Mouse (Mus musculus) kidney, embryonic 15.5 days (tissue): ENCODE measurements around the gene Smoc2. TPM values are rescaled to one million over a fixed set of nuclear protein-coding genes. Genes with fewer than 3 reads are reported as not detected.

Experiments used
- ATAC-seq: fragments of 200-750 bp; cut with Nextera tagmentation; replicated peaks from 2 replicates; pipeline ENCODE4 v1.8.0; 2017; ENCODE audit warnings: moderate TSS enrichment; ENCODE audit not compliant: low FRiP score
- H3K27ac ChIP-seq: fragments of 300-500 bp; sonication (generic); 2 replicates; pipeline ENCODE4 v1.5.1; 2015; ENCODE audit warnings: mild to moderate bottlenecking, inconsistent platforms
- H3K27me3 ChIP-seq: fragments of 300-500 bp; sonication (generic); 2 replicates; pipeline ENCODE4 v1.6.1; 2015; ENCODE audit warnings: inconsistent platforms
- H3K36me3 ChIP-seq: fragments of 300-500 bp; sonication (generic); 2 replicates; pipeline ENCODE4 v1.6.1; 2015; ENCODE audit warnings: inconsistent platforms
- H3K4me1 ChIP-seq: fragments of 300-500 bp; sonication (generic); 2 replicates; pipeline ENCODE4 v1.6.1; 2015; ENCODE audit warnings: inconsistent platforms
- H3K4me2 ChIP-seq: fragments of 300-500 bp; sonication (generic); 2 replicates; pipeline ENCODE4 v1.6.1; 2015; ENCODE audit warnings: moderate library complexity, mild to moderate bottlenecking, inconsistent platforms
- H3K4me3 ChIP-seq: fragments of 300-500 bp; sonication (generic); replicated peaks from 2 replicates; pipeline ENCODE4 v1.5.1; 2015; ENCODE audit warnings: mild to moderate bottlenecking, inconsistent platforms
- H3K9ac ChIP-seq: fragments of 300-500 bp; sonication (generic); 2 replicates; pipeline ENCODE4 v1.6.1; 2015; ENCODE audit warnings: mild to moderate bottlenecking, inconsistent platforms
- H3K9me3 ChIP-seq: fragments of 300-500 bp; sonication (generic); replicated peaks from 2 replicates; pipeline ENCODE4 v1.6.1; 2016; ENCODE audit warnings: inconsistent platforms
- WGBS: fragments of 180-500 bp; shearing (Covaris S2); methylation state at CpG from one replicate; pipeline ENCODE4 v1.1.7; 2015; ENCODE audit warnings: mixed read lengths; 5-methylcytosine and 5-hydroxymethylcytosine counted together
- polyA plus RNA-seq: library from polyadenylated mRNA; unstranded; fragments of >200 nt; fragmentation: Nextera tagmentation; extraction: Ambion mirVana; gene quantifications from 2 replicates; pipeline ENCODE4 v1.2.1, GENCODE M21; 2015

Gene Smoc2
- polyA plus RNA-seq, 1 experiment from 2014 or later = 89.7 TPM

DNA sequence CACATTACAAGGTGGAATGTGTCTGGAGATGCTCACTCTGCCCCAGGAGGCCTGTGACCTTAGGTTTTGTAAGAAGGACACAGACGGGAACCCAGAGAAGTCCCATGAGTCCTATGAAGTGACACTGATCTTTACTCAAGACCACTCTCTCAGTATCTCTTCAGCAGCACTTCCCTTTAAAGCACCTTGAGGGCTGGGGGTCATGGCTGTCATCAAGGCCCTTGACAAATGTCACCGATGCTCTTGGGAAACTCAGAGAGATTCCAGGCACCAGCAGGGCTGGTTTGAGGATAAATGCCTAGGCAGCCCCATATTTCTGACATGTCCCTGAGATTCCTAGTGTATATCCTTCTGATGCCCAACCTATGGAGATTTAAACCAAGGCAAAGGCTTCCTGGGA, 113.1 kb downstream of the Smoc2 start:
- 60% methylated on average over 2 of the region's 2 CpGs for WGBS
- H3K27me3 ChIP-seq = no peaks in the 10 kb centered on the region
- no peak for ATAC-seq

GRCm38 (mm10) chr17:14394861-14395260, 115.6 kb downstream of the Smoc2 start:
- Histone ChIP-seq H3K4me2 (no peak overlapping the region), H3K27me3 (no peaks in the 10 kb centered on the region), H3K9me3 (no peaks in the 10 kb centered on the region), H3K9ac (no peak overlapping the region), H3K36me3 (no peaks in the 10 kb centered on the region), H3K4me3 (no peak overlapping the region), H3K4me1 (peaks cover 13% of the 10 kb centered on the region; the same call in 1 of the 2 replicates), H3K27ac (no peak overlapping the region)
- ATAC-seq = no peak
- 53% methylated on average over 5 of the region's 5 CpGs for WGBS

More for the DNA sequence above, 113.1 kb downstream of the Smoc2 start:
- Histone ChIP-seq H3K4me1 (peaks cover 13% of the 10 kb centered on the region; the same call in 1 of the 2 replicates), H3K27ac (no peak overlapping the region), H3K36me3 (no peaks in the 10 kb centered on the region), H3K4me3 (no peak overlapping the region), H3K9me3 (no peaks in the 10 kb centered on the region), H3K9ac (no peak overlapping the region), H3K4me2 (no peak overlapping the region)

DNA sequence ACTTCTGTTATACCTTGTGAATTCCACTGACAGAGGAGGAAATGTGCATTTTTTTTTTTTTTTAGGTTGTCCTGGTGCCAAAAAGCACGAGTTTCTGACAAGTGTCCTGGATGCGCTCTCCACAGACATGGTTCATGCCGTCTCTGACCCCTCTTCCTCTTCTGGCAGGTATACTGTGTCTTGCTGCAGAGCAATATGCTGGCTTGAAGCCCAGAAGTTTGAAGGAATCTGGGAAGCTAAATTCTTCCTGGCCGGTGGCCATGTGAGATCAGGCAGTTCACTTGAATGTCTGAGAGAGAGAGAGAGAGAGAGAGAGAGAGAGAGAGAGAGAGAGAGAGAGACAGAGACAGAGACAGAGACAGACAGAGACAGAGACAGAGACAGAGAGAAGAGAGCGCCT, 118.2 kb downstream of the Smoc2 start:
- ATAC-seq = 0 out of 2 replicates have a peak, but pooled peaks have one; percentile 34
- no peak overlapping the region for H3K27ac ChIP-seq
- 50% methylated on average over 5 of the region's 5 CpGs for WGBS
- H3K4me1 ChIP-seq = peaks cover 13% of the 10 kb centered on the region; the same call in 1 of the 2 replicates
- no peak overlapping the region for H3K4me3 ChIP-seq
- no peaks in the 10 kb centered on the region for H3K36me3 ChIP-seq
- no peak overlapping the region for H3K9ac ChIP-seq
- no peaks in the 10 kb centered on the region for H3K9me3 ChIP-seq
- H3K27me3 ChIP-seq = no peaks in the 10 kb centered on the region
- H3K4me2 ChIP-seq = no peak overlapping the region

DNA sequence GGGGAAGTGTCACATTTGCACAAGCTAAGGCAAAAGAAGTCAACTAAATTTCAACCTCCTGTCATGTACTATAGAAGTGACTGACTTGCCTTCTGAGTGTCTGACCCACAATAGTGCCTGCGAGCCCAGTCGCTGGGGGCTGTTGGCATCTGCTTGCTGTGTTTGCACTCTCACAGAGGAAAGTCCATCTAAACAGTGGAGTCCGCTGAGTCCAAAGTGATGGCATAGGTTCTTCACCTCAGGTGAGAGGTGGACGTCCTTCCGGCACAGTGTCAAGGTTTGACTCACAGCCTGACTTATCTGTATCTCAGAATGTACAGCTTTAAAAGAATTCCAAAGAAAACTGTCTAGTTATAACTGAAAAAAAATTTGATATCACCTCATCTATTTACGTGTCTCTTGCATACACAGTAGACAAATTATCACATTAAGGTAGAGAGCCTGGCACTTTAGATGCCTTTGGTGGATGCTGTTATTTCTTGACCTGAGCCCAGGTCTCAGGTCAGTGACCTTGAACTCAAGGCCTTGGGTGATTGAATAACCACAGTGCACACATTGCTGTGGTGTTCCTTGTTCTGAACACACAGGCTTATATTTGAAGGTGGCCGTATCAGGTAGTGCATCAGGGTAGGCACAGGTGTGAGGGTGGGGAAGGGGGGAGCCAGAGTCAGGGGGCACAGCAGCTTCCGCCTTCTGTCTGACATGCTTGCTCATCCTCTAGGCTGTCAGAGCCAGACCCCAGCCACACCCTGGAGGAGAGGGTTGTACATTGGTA, 119.5 kb downstream of the Smoc2 start:
- 91% methylated on average over 8 of the region's 8 CpGs for WGBS
- no peak overlapping the region for H3K9ac ChIP-seq
- no peak for ATAC-seq
- H3K36me3 ChIP-seq = no peaks in the 10 kb centered on the region
- no peak overlapping the region for H3K4me3 ChIP-seq
- no peak overlapping the region for H3K4me2 ChIP-seq
- H3K4me1 ChIP-seq = peaks cover 13% of the 10 kb centered on the region; the same call in 1 of the 2 replicates
- H3K27ac ChIP-seq = no peak overlapping the region
- H3K27me3 ChIP-seq = no peaks in the 10 kb centered on the region
- H3K9me3 ChIP-seq = no peaks in the 10 kb centered on the region

- no peak overlapping the region for H3K4me2 ChIP-seq
- WGBS = 49% methylated on average over 5 of the region's 5 CpGs
- ATAC-seq = no peak
Measured at GRCm38 (mm10) chr17:14400960-14401359, 121.7 kb downstream of the Smoc2 start.

DNA sequence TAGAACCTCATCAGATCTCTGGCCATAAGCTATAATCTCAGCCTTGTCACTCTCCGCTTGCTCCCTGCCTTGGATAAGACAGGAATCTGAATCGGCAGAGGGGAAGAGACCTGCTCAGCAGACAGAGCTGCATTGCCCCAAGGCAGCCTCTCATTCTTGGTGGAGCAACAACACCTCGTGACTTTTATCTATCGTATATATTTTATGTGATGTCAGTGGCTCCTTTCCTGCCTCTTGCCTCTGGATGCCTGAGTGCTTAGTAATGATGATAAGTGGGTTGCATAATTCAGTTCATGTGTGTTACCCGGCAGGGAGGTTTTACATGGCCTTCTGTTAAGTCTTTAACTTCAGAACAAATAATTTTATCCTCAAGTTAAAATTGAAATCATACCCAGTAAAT, 128.6 kb downstream of the Smoc2 start:
- Histone ChIP-seq H3K27ac (no peak overlapping the region), H3K36me3 (no peaks in the 10 kb centered on the region), H3K4me2 (no peak overlapping the region), H3K27me3 (no peaks in the 10 kb centered on the region), H3K9ac (no peak overlapping the region), H3K9me3 (no peaks in the 10 kb centered on the region), H3K4me3 (no peak overlapping the region), H3K4me1 (no peaks in the 10 kb centered on the region)
- ATAC-seq = no peak
- WGBS = 53% methylated on average over 5 of the region's 5 CpGs

More at GRCm38 (mm10) chr17:14400960-14401359, 121.7 kb downstream of the Smoc2 start:
- Histone ChIP-seq H3K9ac (no peak overlapping the region), H3K4me1 (peaks cover 8% of the 10 kb centered on the region; the same call in 1 of the 2 replicates), H3K36me3 (no peaks in the 10 kb centered on the region), H3K9me3 (no peaks in the 10 kb centered on the region), H3K27ac (no peak overlapping the region), H3K4me3 (no peak overlapping the region), H3K27me3 (no peaks in the 10 kb centered on the region)

DNA sequence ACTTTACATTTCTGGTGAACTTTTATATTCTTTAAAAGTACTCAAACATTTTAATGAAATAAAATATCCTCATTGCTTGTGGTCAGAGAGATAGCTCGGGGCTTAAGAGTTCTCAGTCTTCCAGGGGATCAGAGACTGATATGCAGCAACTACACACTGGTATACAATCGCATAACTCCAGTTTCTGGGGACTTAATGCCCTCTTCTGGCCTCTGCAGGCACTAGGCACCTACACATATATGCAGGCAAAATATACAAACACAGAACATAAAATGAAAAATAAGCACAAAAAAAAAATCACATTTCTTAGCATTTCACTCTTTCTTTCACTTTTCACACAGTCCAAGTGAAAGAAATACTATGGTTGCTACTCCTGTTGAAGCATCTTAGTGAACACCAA, 133.2 kb downstream of the Smoc2 start:
- no peak overlapping the region for H3K4me2 ChIP-seq
- no peak overlapping the region for H3K9ac ChIP-seq
- H3K4me3 ChIP-seq = no peak overlapping the region
- no peaks in the 10 kb centered on the region for H3K36me3 ChIP-seq
- no peak overlapping the region for H3K27ac ChIP-seq
- no peak for ATAC-seq
- H3K27me3 ChIP-seq = no peaks in the 10 kb centered on the region
- no peaks in the 10 kb centered on the region for H3K4me1 ChIP-seq
- WGBS = 83% methylated on average over 2 of the region's 2 CpGs
- no peaks in the 10 kb centered on the region for H3K9me3 ChIP-seq

DNA sequence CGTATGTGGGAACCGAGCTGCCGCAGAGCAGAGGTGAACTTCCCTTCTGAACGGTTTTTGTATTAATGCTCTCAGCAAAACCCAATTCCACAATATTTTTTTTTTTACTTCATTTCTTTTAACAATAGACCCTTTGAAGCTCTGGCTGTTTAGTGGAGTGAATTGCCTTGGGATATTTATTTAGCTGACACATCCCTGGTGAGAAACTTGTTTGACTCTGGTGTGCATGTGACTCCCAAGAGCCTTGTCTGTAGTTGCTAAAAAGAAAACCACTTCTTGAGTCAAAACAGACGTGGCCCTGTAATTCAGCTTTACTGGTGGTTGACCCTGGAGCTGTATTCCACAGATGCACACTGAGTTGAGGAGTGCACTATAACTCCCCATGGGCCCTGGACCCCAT, 135.2 kb downstream of the Smoc2 start:
- no peaks in the 10 kb centered on the region for H3K4me1 ChIP-seq
- H3K9ac ChIP-seq = no peak overlapping the region
- H3K36me3 ChIP-seq = no peaks in the 10 kb centered on the region
- WGBS = 74% methylated on average over 5 of the region's 5 CpGs
- no peak overlapping the region for H3K4me3 ChIP-seq
- H3K9me3 ChIP-seq = no peaks in the 10 kb centered on the region
- H3K27me3 ChIP-seq = no peaks in the 10 kb centered on the region
- no peak for ATAC-seq
- no peak overlapping the region for H3K4me2 ChIP-seq
- no peak overlapping the region for H3K27ac ChIP-seq

- ATAC-seq = no peak
- WGBS = 65% methylated on average over 8 of the region's 8 CpGs
Measured at GRCm38 (mm10) chr17:14420460-14421046, 141.2 kb downstream of the Smoc2 start.

GRCm38 (mm10) chr17:14426481-14426880, 147.2 kb downstream of the Smoc2 start:
- H3K27ac ChIP-seq = no peak overlapping the region
- H3K4me1 ChIP-seq = no peaks in the 10 kb centered on the region
- H3K36me3 ChIP-seq = no peaks in the 10 kb centered on the region
- WGBS = 69% methylated on average over 6 of the region's 6 CpGs
- H3K4me3 ChIP-seq = no peak overlapping the region
- H3K4me2 ChIP-seq = no peak overlapping the region
- 0 out of 2 replicates have a peak, but pooled peaks cover 6% of the 10 kb centered on the region for H3K27me3 ChIP-seq
- no peaks in the 10 kb centered on the region for H3K9me3 ChIP-seq
- ATAC-seq = no peak
- no peak overlapping the region for H3K9ac ChIP-seq

More at GRCm38 (mm10) chr17:14420460-14421046, 141.2 kb downstream of the Smoc2 start:
- Histone ChIP-seq H3K4me3 (no peak overlapping the region), H3K4me2 (no peak overlapping the region), H3K27ac (no peak overlapping the region), H3K27me3 (0 out of 2 replicates have a peak, but pooled peaks cover 2% of the 10 kb centered on the region), H3K9ac (no peak overlapping the region), H3K36me3 (no peaks in the 10 kb centered on the region), H3K4me1 (no peaks in the 10 kb centered on the region), H3K9me3 (no peaks in the 10 kb centered on the region)

- no peaks in the 10 kb centered on the region for H3K9me3 ChIP-seq
- H3K36me3 ChIP-seq = no peaks in the 10 kb centered on the region
- H3K4me2 ChIP-seq = no peak overlapping the region
- no peak overlapping the region for H3K27ac ChIP-seq
- WGBS = 57% methylated on average over 4 of the region's 4 CpGs
- H3K9ac ChIP-seq = no peak overlapping the region
- H3K4me3 ChIP-seq = no peak overlapping the region
- no peaks in the 10 kb centered on the region for H3K4me1 ChIP-seq
- ATAC-seq = no peak
- no peaks in the 10 kb centered on the region for H3K27me3 ChIP-seq
Measured at GRCm38 (mm10) chr17:14434717-14435116, 155.4 kb downstream of the Smoc2 start.

GRCm38 (mm10) chr17:14445611-14446010, 166.3 kb downstream of the Smoc2 start:
- H3K4me3 ChIP-seq = no peak overlapping the region
- H3K27me3 ChIP-seq = no peaks in the 10 kb centered on the region
- 75% methylated on average over 5 of the region's 5 CpGs for WGBS
- H3K36me3 ChIP-seq = no peaks in the 10 kb centered on the region
- H3K4me1 ChIP-seq = no peaks in the 10 kb centered on the region
- no peak overlapping the region for H3K9ac ChIP-seq
- no peaks in the 10 kb centered on the region for H3K9me3 ChIP-seq
- H3K27ac ChIP-seq = no peak overlapping the region
- ATAC-seq = no peak
- H3K4me2 ChIP-seq = no peak overlapping the region
